Mouse (Mus musculus): ENCODE results near the gene Cep152.

The Cep152 gene

DNA sequence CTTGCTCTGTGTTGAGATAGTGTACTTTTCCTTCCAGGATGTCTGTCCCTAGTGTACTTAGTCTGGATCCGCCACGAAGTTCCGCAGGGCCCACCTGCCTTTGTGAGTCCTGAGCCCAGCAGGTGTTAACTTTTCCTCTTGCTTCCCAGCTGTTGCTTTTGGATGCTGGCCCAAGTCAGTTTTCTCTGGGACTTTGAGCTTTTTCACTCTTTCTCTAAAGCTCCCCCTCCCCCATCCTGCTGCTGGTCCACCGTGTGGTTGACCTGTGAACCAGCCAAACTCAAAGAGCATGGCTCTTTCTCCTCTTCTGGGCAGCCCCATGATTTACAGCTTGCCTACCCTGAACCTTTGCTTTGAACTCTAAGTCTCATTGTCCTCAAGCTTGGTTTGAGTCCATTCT, 1.6 kb upstream of the Cep152 start:
- no peak for DNase-seq (ENCODE audit: low spot score)

DNA sequence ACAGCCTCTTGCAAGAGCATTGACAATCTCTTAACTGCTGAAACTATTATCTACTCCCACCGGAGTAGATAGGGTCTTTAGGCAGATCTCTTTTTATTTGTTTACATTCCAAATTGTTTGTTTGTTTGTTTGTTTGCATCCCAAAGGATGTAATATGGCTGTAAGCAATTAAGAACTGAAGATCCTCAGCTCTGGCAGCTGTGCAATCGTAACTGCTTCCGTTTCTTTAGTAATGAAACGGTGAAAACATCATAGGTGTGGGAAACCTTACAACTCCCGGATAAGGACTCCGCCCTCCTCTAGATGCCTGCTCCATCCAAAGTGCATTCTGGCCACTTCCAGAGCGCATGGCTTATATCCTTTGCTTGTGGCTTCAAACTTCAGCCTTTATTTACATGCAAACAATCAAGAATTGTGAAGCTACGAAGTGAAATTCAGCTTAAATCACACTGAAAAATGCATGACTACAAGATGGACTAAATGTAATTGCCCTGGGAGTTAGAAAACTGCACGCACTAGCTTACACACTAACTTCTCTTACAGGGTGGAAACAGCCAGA, 707 bp downstream of the Cep152 start:
- no peak for DNase-seq (ENCODE audit: low spot score)

DNA sequence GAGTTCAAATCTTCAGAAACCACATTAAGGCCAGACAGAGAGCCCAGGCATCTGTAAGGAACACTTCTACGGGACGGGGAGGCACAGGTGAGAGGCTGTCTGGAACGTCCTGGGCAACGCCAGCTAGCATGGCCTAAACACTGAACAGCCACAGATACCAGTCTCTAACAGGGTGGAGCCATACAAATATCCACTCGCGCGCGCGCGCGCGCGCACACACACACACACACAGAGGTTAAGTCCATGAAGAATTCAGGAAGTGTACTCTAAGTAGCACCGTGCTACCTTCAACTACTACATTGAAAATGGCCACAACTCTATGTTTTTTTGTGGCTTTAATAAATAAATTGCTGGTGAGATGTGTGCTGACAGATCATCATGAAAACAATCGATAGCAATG, 1.7 kb downstream of the Cep152 start:
- DNase-seq (ENCODE audit: low spot score): no peak

DNA sequence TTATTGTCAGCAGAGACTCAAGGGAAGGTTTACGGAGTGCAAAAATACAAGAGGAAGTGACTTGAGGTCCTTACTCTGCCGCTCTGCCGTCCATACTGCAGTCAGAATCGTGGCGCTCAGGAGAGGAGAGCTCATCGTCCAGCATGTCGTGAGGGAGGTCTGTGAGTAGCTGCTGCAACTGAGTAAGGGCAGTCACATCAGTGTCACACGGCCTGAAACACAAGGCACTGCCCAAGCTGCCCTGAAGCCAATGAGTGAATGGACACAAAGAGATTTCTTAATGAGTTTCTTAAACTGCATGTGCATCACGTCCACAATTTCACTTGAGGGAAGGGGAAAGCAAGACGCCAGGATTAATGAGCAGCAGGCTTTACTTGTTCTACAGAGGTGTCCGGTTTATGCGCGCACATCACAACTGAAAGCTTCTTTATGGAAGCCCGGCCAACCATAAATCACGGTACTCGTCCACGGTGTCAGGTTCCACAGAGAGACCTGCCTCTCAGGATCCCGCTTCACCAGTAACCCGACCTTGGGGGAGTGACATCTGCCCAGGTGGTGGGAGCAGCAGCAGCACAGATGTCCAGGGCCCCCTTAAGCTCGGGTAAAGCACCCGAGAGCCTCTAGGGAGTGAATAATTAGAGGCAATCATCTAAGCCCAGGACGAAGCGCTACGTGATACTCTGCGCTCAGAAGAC, 4.6 kb downstream of the Cep152 start:
- no peak for DNase-seq (ENCODE audit: low spot score)

DNA sequence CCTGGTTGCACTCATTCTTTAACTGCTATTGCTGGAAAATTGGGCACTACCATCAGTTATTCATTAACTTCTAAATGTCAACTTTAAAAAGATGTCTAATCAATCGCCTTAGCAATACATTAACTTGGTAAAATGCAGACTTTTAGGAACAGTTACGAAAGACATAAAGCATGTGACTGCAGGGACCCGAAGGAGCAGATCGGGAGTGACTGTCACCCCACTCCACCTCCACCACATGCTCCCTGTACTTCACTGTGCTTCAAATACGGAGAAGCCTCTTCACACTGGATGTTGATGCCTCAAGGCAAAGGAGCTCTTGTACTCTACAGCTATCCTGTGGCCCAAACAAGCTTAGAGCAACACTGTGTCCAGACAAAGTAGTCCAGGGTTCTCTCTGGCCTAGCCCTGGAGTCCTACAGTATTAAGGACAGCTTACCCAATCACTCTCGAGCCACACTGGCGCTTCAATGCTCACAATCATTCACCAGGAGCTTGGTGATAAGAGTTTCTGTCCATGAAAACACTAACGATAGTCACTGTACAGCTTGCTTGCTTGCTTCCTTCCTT, 9.0 kb downstream of the Cep152 start:
- DNase-seq (ENCODE audit: low spot score): no peak

DNA sequence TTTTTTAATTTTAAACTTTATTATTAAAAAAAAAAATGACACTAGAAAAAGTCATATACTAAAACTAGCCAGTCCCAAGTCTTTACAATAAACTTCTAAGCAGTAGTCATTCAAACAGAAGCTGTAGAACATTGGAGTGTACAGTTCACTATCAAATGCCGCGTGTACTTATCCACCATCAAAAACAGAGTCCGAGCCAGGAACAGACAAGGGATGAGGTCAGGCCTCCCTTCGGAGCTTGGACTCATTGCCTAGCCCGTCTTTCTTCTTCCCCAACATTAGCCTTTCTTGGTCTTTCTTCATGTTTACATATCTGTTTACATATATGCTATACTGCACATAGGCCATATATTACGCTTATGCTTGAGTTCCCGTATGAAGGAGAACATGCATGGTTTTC, 9.5 kb downstream of the Cep152 start:
- no peak for DNase-seq (ENCODE audit: low spot score)

DNA sequence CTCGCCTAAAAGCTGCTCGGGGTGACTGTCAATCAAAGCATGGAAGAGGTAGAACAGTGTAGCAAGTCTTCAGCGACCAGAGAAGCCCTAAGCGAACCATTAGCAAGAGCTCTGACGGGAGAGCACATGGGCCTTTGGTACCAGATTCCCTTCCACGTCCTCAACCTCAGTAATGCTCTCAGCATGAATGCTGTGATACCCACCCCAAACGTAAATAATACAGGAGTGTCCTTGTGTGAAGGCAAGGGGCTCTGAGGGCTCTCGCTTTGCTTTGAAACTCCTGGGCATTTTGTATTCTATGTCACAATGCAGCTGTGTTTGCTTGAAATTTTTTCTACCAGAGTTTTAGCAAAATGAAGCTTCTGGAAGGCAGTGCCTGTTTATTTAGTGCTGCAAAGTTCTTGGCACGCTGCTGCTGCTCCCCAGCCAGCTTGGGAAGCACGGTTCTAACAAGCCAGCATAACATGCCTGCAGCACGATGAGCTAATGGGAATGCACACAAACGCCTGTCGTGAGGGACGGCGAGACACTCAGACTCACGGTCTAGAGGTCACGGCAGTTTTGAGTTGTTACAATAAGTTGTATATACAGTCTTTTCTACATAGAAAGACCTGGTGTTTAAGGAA, 18.6 kb downstream of the Cep152 start:
- DNase-seq (ENCODE audit: low spot score): peak; percentile 22

DNA sequence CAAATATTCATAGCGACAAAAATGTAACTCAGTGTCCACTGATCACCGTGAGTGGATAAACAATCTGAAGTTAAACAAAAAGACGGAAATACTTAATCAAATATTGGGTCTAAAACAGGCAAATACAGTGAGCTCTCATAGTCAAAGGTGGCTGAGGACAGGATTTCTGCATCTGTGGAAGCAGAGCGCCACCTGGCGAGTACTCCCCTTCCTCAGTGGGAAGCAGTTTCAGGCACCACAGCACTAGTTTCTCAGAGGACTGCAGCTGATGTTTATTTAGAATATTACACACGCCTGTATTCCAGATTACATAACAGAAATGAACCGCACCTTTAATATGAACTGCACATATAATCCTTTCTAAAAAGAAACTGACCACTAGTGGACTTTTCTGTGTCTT, 20.3 kb downstream of the Cep152 start:
- DNase-seq (ENCODE audit: low spot score): peak; percentile 73

DNA sequence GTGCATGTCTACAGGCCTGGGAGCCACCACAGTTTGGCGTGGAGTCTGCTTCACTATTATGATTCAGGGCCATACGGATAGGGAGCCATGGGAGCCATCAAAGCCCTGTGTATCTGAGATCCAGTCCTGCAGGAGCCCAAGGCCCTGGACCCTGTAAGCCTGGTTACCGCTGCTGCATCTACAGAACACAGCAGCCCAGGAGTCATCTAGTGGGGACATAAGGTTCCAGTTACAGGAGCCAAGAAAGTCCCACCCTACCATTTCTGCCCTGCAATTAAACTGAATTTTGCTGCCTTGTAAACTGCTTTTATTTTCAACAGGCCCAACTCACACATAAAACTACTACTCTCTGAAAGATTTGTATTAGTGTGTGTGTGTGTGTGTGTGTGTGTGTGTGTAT, 21.9 kb downstream of the Cep152 start:
- DNase-seq (ENCODE audit: low spot score): no peak

DNA sequence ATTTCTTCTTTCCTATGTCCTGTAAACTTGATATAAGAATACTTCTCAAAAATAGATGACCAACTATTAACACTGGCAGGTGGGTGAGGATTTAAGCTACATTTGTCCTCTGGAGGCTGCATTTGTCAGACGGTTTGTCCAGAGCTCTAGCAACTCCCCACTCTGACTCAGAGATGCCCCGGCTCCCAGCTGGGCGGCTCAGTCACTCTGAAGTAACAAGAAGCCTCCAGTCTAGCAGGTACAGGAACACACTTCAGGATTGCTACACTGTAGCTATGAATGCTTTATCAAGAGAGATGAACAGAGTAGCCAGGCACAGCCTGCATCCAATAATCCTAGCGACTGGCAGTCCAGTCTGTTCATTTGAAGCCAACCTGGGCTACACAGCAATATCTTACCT, 26.0 kb downstream of the Cep152 start:
- no peak for DNase-seq (ENCODE audit: low spot score)

DNA sequence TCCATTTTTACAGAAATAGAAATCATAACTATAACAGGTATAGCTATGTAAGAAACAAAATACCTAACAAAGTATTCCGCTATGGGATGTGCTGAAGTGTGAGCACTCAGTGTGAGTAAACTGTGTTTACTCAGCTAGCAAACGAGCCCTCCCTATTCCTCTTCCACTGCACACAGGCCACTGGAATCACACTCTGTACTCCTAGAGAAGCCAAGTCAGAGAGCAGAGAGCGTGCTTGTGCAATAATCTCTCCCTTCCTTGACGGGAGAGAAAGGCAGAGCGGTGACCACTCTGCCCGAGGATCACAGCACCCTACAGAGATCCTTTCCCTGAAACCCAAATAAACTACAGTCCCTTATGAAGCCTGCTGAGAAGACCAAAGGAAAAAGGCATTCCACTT, 26.7 kb downstream of the Cep152 start:
- no peak for DNase-seq (ENCODE audit: low spot score)

DNA sequence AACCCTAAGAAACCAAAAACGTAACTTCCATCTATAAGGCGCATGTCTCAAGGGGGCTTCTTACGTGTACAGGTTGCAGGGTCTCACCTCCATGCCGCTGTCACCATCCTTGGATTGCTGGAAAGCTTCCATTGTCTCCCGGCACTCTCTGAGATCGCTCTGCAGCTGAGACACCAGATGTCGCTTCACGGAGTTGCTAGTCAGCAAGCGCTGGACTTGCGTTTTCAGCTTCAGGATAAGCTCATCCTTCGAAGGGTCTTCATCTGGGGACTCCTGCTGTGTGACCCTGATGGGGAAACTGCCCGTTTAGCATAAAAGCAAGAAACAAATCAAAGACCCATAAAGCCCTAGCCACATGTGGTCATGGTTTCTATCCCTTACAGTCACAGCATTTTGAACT, 30.1 kb downstream of the Cep152 start:
- no peak for DNase-seq (ENCODE audit: low spot score)

DNA sequence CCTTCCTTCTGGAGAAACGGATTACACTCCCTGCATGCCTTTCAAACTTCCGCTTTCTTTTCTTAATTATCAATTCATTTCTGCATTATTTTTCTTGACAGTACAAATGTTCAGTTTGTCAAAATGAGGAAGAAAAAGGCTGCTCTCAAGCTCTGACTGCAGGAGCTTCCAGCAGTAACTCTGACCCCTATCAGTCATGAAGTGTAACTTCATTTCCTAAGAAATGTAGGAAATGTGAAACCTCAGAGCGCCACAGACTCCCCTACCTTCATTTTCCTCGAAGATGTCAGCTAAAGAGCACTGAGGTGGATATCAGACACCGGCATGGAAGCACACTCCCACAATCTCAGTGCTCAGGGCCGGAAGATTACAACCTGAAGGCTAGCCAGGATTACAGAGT, 30.8 kb downstream of the Cep152 start:
- no peak for DNase-seq (ENCODE audit: low spot score)

DNA sequence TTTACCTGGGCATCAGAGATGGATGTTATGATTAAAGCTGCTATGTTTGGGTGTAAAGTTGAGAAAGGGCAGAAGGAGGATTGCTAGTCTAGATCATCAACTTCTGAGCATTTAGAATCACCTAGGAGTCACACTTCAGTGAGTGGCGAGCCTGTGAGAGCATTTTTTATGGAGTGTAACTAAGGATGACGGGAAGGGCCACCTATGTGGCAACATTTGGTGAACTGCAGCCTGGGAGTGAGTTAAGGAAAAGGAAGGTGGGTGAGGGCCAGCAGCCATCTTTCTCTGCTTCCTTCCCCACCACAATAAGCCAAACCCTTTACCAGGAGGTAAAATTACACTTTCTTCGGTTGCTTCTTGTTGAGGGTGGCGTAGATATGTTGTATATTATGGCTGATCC, 33.0 kb downstream of the Cep152 start:
- no peak for DNase-seq (ENCODE audit: low spot score)

DNA sequence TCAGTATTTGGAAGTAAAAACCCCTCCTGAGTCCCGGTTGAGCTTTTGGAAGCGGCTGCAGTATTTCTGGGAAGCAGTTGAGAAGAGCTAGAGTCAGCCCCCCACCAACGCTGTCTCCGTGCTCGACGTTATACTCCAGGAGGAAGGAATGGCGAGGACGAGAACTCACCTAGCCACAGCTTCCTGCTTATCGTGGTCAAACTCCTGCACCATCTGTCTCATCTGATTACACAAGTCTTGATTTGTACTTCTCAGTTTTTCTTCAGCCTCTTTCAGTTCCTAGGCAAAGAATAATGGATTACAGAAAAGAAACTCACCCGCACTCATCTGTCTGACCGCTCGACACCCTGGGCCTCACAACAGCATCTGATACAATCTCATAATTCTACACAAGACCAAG, 35.6 kb downstream of the Cep152 start:
- DNase-seq (ENCODE audit: low spot score): no peak

DNA sequence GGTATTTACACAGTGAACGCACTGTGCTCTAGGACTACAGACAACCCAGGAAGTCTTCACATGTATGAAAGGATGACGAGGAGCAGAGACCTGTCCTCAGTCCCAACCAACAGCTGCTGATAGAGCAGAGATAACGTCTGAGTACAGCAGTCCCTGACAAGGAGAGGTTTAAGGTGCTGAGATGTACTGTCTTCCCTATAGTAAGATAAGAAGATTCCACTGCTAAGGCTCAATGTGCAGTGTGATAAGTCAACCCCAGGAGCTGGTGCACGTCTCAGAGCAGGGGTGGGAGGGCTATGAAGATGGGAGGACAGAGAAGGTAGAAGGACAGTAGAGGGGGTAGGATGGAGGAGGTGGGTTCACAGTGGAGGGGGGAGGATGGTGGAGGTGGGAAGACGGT, 43.8 kb downstream of the Cep152 start:
- no peak for DNase-seq (ENCODE audit: low spot score)

DNA sequence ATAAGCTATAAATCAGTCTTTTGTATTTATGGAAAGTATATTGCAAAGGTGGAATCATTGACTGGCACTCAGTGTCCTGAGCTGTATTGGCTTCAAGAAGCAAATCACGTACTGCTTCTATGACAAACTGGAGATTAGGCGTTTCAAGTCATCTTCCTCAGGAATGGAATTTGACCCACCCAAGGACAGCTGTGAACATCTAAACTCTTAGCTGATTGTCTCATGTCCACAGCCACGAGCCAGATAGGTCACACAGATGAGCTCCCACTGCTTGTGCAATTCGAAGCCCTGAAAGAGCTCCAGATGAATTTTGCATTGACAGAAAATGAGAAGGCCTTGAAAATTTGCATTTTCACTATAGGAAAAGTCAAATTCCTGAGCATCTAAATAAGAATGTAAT, 47.2 kb downstream of the Cep152 start:
- no peak for DNase-seq (ENCODE audit: low spot score)

DNA sequence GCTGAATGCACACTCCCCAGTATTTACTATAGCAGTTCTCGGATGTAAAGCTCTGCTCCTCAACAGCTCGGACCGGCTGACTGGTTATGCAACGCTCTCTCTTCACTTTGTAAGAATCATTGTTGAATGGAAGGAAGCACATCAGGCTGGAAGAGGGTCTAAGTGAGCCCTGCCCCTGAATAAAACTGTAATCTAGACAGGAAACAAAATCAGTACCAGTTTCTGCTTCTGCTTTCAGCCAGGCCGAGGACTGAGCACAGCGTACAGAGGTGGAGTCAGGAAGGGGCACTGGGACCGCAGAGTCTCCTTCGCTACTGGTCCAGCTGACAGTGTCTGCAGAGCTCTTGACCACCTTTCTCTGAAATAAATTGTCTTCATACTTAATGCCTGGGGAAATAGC, 48.4 kb downstream of the Cep152 start:
- DNase-seq (ENCODE audit: low spot score): no peak

DNA sequence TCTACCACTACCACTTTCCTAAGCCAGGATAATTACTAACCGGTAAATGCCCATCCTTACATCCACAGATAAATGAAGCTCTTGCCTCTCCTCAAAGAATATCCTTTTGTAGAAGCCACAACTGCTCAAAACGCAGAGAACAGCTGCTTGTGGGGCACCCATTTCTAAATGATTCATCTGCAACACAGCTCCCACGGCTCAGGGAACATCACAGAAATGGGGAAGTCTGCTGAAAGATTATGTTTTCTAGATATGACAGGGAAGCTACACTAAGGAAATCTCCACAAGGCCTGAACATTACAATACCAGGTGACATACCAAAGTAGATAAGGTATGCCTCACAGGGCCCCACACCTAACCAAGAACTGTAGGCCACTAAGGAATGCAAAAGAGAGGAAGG, 49.1 kb downstream of the Cep152 start:
- no peak for DNase-seq (ENCODE audit: low spot score)

DNA sequence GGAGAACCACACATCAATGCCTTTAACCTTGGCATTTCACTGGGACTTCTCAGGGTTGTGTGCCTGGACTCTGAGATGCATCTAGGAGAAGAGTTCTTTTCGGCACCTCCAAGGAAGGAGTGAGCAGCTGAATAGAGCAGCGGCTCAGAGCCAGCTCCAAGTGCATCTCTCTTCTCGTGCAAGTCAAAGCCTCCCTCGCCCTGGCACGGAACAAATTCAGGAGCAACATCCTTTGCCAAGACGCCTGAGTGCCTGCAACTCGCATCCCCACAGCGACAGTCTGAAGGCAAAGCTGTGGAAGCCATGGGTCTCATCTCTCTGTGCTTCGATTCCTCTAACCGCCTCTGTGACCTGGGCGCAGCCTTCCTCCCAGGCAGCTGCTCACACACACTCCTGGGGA, 61.0 kb downstream of the Cep152 start:
- no peak for DNase-seq (ENCODE audit: low spot score)

DNA sequence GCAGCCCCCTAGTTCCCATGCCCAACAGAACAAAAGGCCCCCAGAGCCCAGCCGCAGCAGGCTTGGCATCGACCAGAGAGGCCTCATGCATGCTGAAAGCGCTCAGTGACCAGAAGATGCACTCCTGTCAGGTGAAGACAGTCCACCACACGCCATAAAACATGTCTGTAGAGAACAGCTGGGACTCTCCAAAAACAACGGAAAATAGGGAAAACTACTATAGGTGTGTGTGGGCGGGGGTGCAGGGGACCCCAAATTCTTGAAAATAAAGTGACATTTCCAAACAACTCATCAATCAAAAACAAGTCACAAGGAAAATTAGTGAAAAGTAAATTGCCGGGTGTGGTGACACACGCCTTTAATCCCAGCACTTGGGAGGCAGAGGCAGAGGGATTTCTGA, 62.5 kb downstream of the Cep152 start:
- DNase-seq (ENCODE audit: low spot score): no peak

DNA sequence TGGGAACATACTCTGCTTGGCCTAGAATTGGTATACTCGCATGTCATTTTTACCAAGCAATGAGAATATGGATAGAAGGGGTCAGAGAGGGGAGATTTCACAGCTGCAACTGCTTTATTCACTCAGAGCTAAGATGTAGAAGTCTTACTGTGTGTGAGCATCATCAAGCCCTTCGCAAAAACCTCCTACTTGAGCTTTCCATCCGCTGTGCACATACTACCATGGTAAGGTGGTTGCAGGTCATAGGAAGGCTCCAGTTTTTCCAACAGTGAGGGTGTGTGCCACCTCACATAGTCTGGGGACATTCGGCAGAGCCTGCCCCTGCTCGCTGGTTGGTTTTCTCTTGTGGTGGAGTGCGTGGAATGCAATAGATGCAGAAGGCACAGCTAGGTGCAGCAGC, 64.9 kb downstream of the Cep152 start:
- DNase-seq (ENCODE audit: low spot score): no peak
